Mouse (Mus musculus) ES-E14 (cell line): ENCODE measurements at regions not wholly inside any gene's neighbourhood (a gene's known extent, or its start where the extent isn't known, plus 50 kb on each side); places are given as distances from the start of the nearest gene placed in this dataset.

Source experiments
- CHD2 ChIP-seq: IDR thresholded peaks from 2 replicates; pipeline ENCODE4 v1.6.1; 2014; ENCODE audit warnings: mild to moderate bottlenecking, low read depth, low read length, inconsistent platforms
- HCFC1 ChIP-seq: IDR thresholded peaks from 2 replicates; pipeline ENCODE4 v1.6.1; 2012; ENCODE audit warnings: low read length, inconsistent platforms, borderline replicate concordance; ENCODE audit not compliant: insufficient read depth
- MAFK ChIP-seq: IDR thresholded peaks from 2 replicates; pipeline ENCODE4 v1.6.1; 2014; ENCODE audit warnings: mild to moderate bottlenecking, low read depth, low read length, inconsistent platforms; ENCODE audit not compliant: insufficient read depth

GRCm38 (mm10) chr5:51984966-51985365, 205.3 kb downstream of the Dhx15 start:
- TF ChIP-seq MAFK (no peak), CHD2 (no peak), HCFC1 (no peak)
